Mouse (Mus musculus) forebrain, embryonic 14.5 days (tissue): ENCODE measurements at regions not wholly inside any gene's neighbourhood (a gene's known extent, or its start where the extent isn't known, plus 50 kb on each side); places are given as distances from the start of the nearest gene placed in this dataset.
A peak's percentile ranks its signal among the peaks of the same experiment; 100 is the strongest.

Experiments used
- ATAC-seq: fragments of 200-750 bp; cut with Nextera tagmentation; 2 replicates; pipeline ENCODE4 v1.8.0; 2017; ENCODE audit warnings: mild to moderate bottlenecking, moderate library complexity
- DNase-seq: peaks from one replicate; pipeline ENCODE4 v3.0.0-alpha.2; 2015; ENCODE audit warnings: low spot score
- H3K27ac ChIP-seq: fragments of 300-500 bp; sonication (generic); 2 replicates; pipeline ENCODE4 v1.5.1; 2014; ENCODE audit warnings: low read depth, mild to moderate bottlenecking, control low read depth, low read length, moderate library complexity
- H3K27me3 ChIP-seq: fragments of 300-500 bp; sonication (generic); replicated peaks from 2 replicates; pipeline ENCODE4 v1.6.1; 2014; ENCODE audit warnings: low read length, control low read depth, mixed read lengths; ENCODE audit not compliant: control insufficient read depth, insufficient read depth
- H3K36me3 ChIP-seq: fragments of 300-500 bp; sonication (generic); 2 replicates; pipeline ENCODE4 v1.6.1; 2014; ENCODE audit warnings: low read length, control low read depth; ENCODE audit not compliant: control insufficient read depth, insufficient read depth
- H3K4me1 ChIP-seq: fragments of 300-500 bp; sonication (generic); 2 replicates; pipeline ENCODE4 v1.6.1; 2014; ENCODE audit warnings: antibody characterized with exemption, low read length, control low read depth; ENCODE audit not compliant: control insufficient read depth, insufficient read depth
- H3K4me2 ChIP-seq: fragments of 300-500 bp; sonication (generic); 2 replicates; pipeline ENCODE4 v1.6.1; 2014; ENCODE audit warnings: mild to moderate bottlenecking, control low read depth, low read length
- H3K4me3 ChIP-seq: fragments of 300-500 bp; sonication (generic); 2 replicates; pipeline ENCODE4 v1.5.1; 2014; ENCODE audit warnings: low read depth, low read length, control low read depth
- H3K9ac ChIP-seq: fragments of 300-500 bp; sonication (generic); 2 replicates; pipeline ENCODE4 v1.6.1; 2014; ENCODE audit warnings: mild to moderate bottlenecking, low read length, control low read depth, moderate library complexity
- H3K9me3 ChIP-seq: fragments of 300-500 bp; sonication (generic); replicated peaks from 2 replicates; pipeline ENCODE4 v1.6.1; 2016; ENCODE audit warnings: low read length, control low read depth, mixed read lengths; ENCODE audit not compliant: control insufficient read depth
- WGBS: fragments of 180-500 bp; shearing (Covaris S2); extraction: QIAGEN DNeasy Blood & Tissue Kit; methylation state at CpG from one replicate; pipeline ENCODE4 v1.1.7; 2014; 5-methylcytosine and 5-hydroxymethylcytosine counted together

DNA sequence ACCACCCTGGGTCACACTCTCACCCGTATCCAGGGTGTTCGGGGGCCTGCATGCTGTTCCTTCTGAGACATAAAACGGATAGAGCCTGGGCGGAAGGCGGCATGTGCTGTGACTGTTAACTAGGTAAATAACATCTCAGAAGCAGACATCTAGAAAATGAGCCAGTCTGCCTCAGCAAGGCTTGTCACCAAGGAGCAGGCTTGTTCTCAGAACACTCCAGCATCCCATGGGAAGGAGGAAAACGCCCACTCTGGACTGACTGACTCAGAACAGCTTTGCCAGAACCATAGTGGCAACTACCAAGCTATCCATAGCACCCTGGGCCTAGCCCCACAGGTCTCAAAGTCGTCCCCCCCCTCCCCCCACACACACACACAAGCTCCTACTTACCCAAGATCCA, 63.8 kb upstream of the Cdh5 start:
- Histone ChIP-seq H3K4me2 (no peak overlapping the region), H3K9ac (no peak overlapping the region), H3K9me3 (no peaks in the 10 kb centered on the region), H3K4me3 (no peak overlapping the region), H3K27ac (no peak overlapping the region), H3K27me3 (no peaks in the 10 kb centered on the region), H3K36me3 (no peaks in the 10 kb centered on the region), H3K4me1 (0 out of 2 replicates have a peak, but pooled peaks cover 2% of the 10 kb centered on the region)
- 86% methylated on average over 7 of the region's 7 CpGs for WGBS
- ATAC-seq: no peak
- DNase-seq: no peak

DNA sequence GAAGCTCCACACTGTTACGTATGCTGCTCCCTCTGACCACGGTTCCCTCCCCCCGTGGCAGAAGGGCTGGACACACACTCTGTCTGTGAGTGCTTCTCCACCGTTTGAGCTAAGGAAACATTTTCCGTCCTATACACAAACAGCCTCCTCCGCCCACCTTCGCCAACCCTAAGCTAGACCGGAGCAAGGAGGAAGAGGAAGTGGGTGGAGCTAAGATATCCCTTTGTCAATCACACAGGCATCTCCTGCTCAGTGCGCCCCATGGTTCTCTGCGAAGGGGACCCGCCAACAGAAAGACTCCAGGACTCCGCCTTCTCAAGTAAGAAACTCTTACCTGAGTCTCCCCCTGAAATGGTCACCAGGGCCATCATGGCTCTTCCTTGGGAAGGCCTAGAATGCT, 61.9 kb upstream of the Cdh5 start:
- Histone ChIP-seq H3K4me3 (no peak overlapping the region), H3K4me2 (no peak overlapping the region), H3K36me3 (no peaks in the 10 kb centered on the region), H3K27ac (no peak overlapping the region), H3K4me1 (0 out of 2 replicates have a peak, but pooled peaks cover 2% of the 10 kb centered on the region), H3K27me3 (no peaks in the 10 kb centered on the region), H3K9me3 (no peaks in the 10 kb centered on the region), H3K9ac (no peak overlapping the region)
- 92% methylated on average over 12 of the region's 12 CpGs for WGBS
- ATAC-seq: no peak
- DNase-seq: no peak

GRCm38 (mm10) chr8:104041522-104041921, 59.9 kb upstream of the Cdh5 start:
- ATAC-seq (no peak), DNase-seq (no peak)
- Histone ChIP-seq H3K27me3 (no peaks in the 10 kb centered on the region), H3K27ac (no peak overlapping the region), H3K4me2 (no peak overlapping the region), H3K4me3 (no peak overlapping the region), H3K9ac (no peak overlapping the region), H3K9me3 (no peaks in the 10 kb centered on the region), H3K4me1 (0 out of 2 replicates have a peak, but pooled peaks cover 2% of the 10 kb centered on the region), H3K36me3 (no peaks in the 10 kb centered on the region)
- WGBS: 59% methylated on average over 5 of the region's 5 CpGs

DNA sequence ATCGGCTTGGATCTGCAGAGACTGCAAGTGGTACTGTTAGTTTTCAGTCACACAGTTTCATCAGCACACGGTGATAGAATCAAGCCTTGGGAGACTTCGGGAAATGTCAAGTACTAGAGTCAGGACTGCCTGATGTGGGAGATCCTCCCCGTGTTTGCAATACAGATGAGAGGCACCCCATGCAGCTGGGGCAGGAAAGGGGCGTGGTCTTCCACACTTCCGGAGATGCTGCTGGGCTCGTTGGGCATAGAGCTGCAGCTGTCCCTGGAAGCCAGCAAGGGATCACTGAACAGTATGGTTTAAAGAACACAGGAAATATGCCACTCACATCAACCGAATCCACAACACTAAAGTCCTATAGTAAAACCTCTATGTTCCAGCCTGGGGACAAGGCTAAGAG, 59.0 kb upstream of the Cdh5 start:
- ATAC-seq: no peak
- Histone ChIP-seq H3K9me3 (no peaks in the 10 kb centered on the region), H3K27ac (no peak overlapping the region), H3K36me3 (no peaks in the 10 kb centered on the region), H3K4me3 (no peak overlapping the region), H3K4me1 (0 out of 2 replicates have a peak, but pooled peaks cover 2% of the 10 kb centered on the region), H3K9ac (no peak overlapping the region), H3K4me2 (no peak overlapping the region), H3K27me3 (no peaks in the 10 kb centered on the region)
- 52% methylated on average over 8 of the region's 8 CpGs for WGBS
- DNase-seq: no peak

GRCm38 (mm10) chr8:104048037-104048436, 53.4 kb upstream of the Cdh5 start:
- WGBS: 82% methylated on average over 5 of the region's 5 CpGs

GRCm38 (mm10) chr8:104049181-104049580, 52.2 kb upstream of the Cdh5 start:
- H3K36me3 ChIP-seq: no peaks in the 10 kb centered on the region

More at GRCm38 (mm10) chr8:104048037-104048436, 53.4 kb upstream of the Cdh5 start:
- no peaks in the 10 kb centered on the region for H3K36me3 ChIP-seq
- H3K9ac ChIP-seq: no peak overlapping the region
- H3K4me3 ChIP-seq: no peak overlapping the region
- no peak overlapping the region for H3K27ac ChIP-seq
- no peak overlapping the region for H3K4me2 ChIP-seq
- ATAC-seq (no peak), DNase-seq (no peak)
- no peaks in the 10 kb centered on the region for H3K4me1 ChIP-seq
- no peaks in the 10 kb centered on the region for H3K9me3 ChIP-seq
- H3K27me3 ChIP-seq: no peaks in the 10 kb centered on the region

GRCm38 (mm10) chr8:104050694-104051539, 50.5 kb upstream of the Cdh5 start:
- H3K4me2 ChIP-seq: no peak overlapping the region

More at GRCm38 (mm10) chr8:104049181-104049580, 52.2 kb upstream of the Cdh5 start:
- Histone ChIP-seq H3K27me3 (no peaks in the 10 kb centered on the region), H3K4me1 (no peaks in the 10 kb centered on the region), H3K9ac (no peak overlapping the region), H3K4me2 (no peak overlapping the region), H3K27ac (no peak overlapping the region), H3K4me3 (no peak overlapping the region), H3K9me3 (no peaks in the 10 kb centered on the region)
- ATAC-seq (no peak), DNase-seq (no peak)
- 83% methylated on average over 6 of the region's 6 CpGs for WGBS

DNA sequence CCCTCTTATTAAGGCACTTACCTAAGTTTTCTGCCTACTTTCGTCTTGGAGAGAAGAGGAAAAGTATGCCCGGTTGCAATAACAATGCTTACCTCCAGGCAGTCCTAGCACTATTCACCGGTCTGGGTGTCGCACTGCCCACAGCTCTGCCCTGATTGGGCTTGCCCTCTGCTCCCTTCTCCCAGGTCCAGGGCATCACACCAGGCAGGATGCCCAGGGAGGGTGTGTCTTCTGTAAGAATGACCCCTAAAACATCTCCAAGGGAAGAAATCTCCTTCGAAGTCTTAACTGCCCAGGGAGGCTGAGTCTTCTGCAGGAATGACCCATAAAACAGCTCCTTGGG, 49.9 kb upstream of the Cdh5 start:
- no peak overlapping the region for H3K9ac ChIP-seq
- H3K27me3 ChIP-seq: no peaks in the 10 kb centered on the region
- H3K9me3 ChIP-seq: no peaks in the 10 kb centered on the region
- DNase-seq (no peak), ATAC-seq (no peak)
- no peak overlapping the region for H3K27ac ChIP-seq
- no peak overlapping the region for H3K4me3 ChIP-seq
- WGBS: 51% methylated on average over 5 of the region's 5 CpGs
- no peak overlapping the region for H3K4me2 ChIP-seq
- no peaks in the 10 kb centered on the region for H3K4me1 ChIP-seq
- H3K36me3 ChIP-seq: no peaks in the 10 kb centered on the region

More at GRCm38 (mm10) chr8:104050694-104051539, 50.5 kb upstream of the Cdh5 start:
- no peaks in the 10 kb centered on the region for H3K36me3 ChIP-seq
- no peak overlapping the region for H3K27ac ChIP-seq
- H3K4me1 ChIP-seq: no peaks in the 10 kb centered on the region
- no peaks in the 10 kb centered on the region for H3K27me3 ChIP-seq
- H3K9ac ChIP-seq: no peak overlapping the region
- DNase-seq (peak; percentile 82), ATAC-seq (peak; percentile 65; the same call in 1 of the 2 replicates)
- no peak overlapping the region for H3K4me3 ChIP-seq
- 30% methylated on average over 15 of the region's 15 CpGs for WGBS
- H3K9me3 ChIP-seq: no peaks in the 10 kb centered on the region
